Mouse (Mus musculus): Measurements from ENCODE around the gene Hoxb5. TPM values are rescaled to one million over a fixed set of nuclear protein-coding genes. Genes with fewer than 3 reads are reported as not detected.

The Hoxb5 gene
- total RNA-seq (2014; fragmentation: Nextera tagmentation) (not detected in 2 replicates), total RNA-seq (2017) (0.22 TPM in 1 of 2 replicates, not detected in the other), polyA plus RNA-seq (2012) (0.04 and 0.09 TPM in 2 replicates)

DNA sequence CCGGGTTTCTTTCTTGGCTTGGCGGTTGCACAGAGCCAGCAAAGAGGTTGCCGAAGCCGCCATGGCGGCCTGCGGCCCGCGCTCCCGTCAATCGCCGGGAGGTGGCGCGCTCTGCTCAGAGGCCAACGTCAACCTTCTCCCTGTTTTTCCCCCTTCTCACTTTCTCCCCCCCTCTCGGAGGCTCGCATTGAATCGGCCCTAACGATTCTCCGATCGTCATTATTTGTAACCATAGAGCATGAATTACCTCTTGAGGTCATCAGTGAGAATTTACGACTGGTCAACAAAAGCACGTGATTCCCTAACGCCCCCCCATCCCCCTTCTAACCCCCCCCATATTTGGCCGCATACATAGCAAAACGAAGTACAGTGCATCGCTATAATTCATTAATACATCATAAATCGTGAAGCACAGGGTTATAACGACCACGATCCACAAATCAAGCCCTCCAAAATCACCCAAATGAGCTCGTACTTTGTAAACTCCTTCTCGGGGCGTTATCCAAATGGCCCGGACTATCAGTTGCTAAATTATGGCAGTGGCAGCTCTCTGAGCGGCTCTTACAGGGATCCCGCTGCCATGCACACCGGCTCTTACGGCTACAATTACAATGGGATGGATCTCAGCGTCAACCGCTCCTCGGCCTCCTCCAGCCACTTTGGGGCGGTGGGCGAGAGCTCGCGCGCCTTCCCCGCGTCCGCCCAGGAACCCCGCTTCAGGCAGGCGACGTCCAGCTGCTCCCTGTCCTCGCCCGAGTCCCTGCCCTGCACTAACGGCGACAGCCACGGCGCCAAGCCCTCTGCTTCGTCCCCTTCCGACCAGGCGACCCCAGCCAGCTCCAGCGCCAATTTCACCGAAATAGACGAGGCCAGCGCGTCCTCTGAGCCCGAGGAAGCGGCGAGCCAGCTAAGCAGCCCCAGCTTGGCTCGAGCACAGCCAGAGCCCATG is at the start of gene Hoxb5:
Hoxb5 (plus strand) TSS at position 186 of the 949 bp plus-strand sequence.
- H3K27me3 ChIP-seq (ENCODE audit: insufficient read depth, low read length), result peaks cover 69% of the 10 kb centered on the region
- no peak for DNase-seq (ENCODE audit: low spot score)

DNA sequence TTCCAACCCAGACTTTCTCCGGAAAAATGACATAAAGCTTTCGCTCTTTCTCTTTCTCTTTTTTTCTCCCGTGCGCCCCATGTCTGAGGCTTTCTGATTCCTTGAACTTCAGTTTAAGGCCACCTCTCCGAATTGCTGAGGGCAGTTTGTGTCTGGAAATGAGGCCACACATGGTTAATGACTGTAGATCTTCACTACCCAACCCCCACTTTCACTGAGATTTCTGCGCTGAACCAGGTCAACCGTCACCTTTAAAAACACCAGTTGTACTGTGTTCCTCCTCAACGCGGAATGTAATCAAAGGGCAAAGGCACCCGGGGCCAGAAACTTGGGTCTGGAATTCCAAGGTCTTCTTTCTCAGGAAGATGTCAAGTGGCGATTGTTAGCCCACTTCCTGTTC is 48.9 kb upstream of the Hoxb5 start:
- no peak overlapping the region for H3K4me3 ChIP-seq (ENCODE audit: low read depth, low read length)
- peaks cover 32% of the 10 kb centered on the region for H3K27me3 ChIP-seq (ENCODE audit: insufficient read depth, low read length)
- no peak for ATAC-seq (ENCODE audit: extremely low read depth, insufficient number of reproducible peaks, low FRiP score, poor library complexity, severe bottlenecking)

More for the DNA sequence above, at the start of gene Hoxb5:
- H3K9me3 ChIP-seq (replicated peaks), result peaks cover 5% of the 10 kb centered on the region; the same call in 1 of the 2 replicates
- ATAC-seq (ENCODE audit: extremely low read depth, insufficient number of reproducible peaks, low FRiP score, poor library complexity, severe bottlenecking), result no peak
- TF ChIP-seq CTCF (IDR thresholded peaks at IDR 0.05; ENCODE audit: low read depth, low read length) (no peak), GATA2 (IDR thresholded peaks at IDR 0.05; ENCODE audit: borderline replicate concordance, low read depth, low read length) (no peak), GATA1 (IDR thresholded peaks at IDR 0.05; ENCODE audit: borderline replicate concordance, low read length) (no peak), POLR2AphosphoS5 (IDR thresholded peaks at IDR 0.05; ENCODE audit: insufficient replicate concordance, low read depth, low read length) (no peak), TAL1 (conservative IDR thresholded peaks at IDR 0.05; ENCODE audit: low read depth, low read length) (no peak)
- no peaks in the 10 kb centered on the region for H3K36me3 ChIP-seq (replicated peaks)
- no peaks in the 10 kb centered on the region for H3K4me1 ChIP-seq (ENCODE audit: insufficient read depth, low read depth, low read length)
- no peak within 1 kb of the TSS for H3K4me3 ChIP-seq (ENCODE audit: low read depth, low read length)

GRCm38 (mm10) chr11:96255111-96255995 is 47.8 kb upstream of the Hoxb5 start:
- H3K27me3 ChIP-seq (ENCODE audit: insufficient read depth, low read length), result peaks cover 30% of the 10 kb centered on the region
- no peaks in the 10 kb centered on the region for H3K4me1 ChIP-seq (ENCODE audit: insufficient read depth, low read depth, low read length)
- TF ChIP-seq POLR2AphosphoS5 (IDR thresholded peaks at IDR 0.05; ENCODE audit: insufficient replicate concordance, low read depth, low read length) (no peak), CTCF (IDR thresholded peaks at IDR 0.05; ENCODE audit: low read depth, low read length) (no peak), GATA2 (IDR thresholded peaks at IDR 0.05; ENCODE audit: borderline replicate concordance, low read depth, low read length) (no peak), GATA1 (IDR thresholded peaks at IDR 0.05; ENCODE audit: borderline replicate concordance, low read length) (no peak), TAL1 (conservative IDR thresholded peaks at IDR 0.05; ENCODE audit: low read depth, low read length) (no peak)
- H3K4me3 ChIP-seq (ENCODE audit: low read depth, low read length), result no peak overlapping the region
- no peaks in the 10 kb centered on the region for H3K9me3 ChIP-seq (replicated peaks)
- no peak for ATAC-seq (ENCODE audit: extremely low read depth, insufficient number of reproducible peaks, low FRiP score, poor library complexity, severe bottlenecking)
- DNase-seq (ENCODE audit: low spot score), result no peak
- no peaks in the 10 kb centered on the region for H3K36me3 ChIP-seq (replicated peaks)

More for the DNA sequence above, 48.9 kb upstream of the Hoxb5 start:
- H3K36me3 ChIP-seq (replicated peaks), result no peaks in the 10 kb centered on the region
- no peaks in the 10 kb centered on the region for H3K9me3 ChIP-seq (replicated peaks)
- DNase-seq (ENCODE audit: low spot score), result no peak
- no peak for TF ChIP-seq GATA2 (IDR thresholded peaks at IDR 0.05; ENCODE audit: borderline replicate concordance, low read depth, low read length)
- no peak for TF ChIP-seq CTCF (IDR thresholded peaks at IDR 0.05; ENCODE audit: low read depth, low read length)
- no peak for TF ChIP-seq POLR2AphosphoS5 (IDR thresholded peaks at IDR 0.05; ENCODE audit: insufficient replicate concordance, low read depth, low read length)
- TF ChIP-seq GATA1 (IDR thresholded peaks at IDR 0.05; ENCODE audit: borderline replicate concordance, low read length), result no peak
- TF ChIP-seq TAL1 (conservative IDR thresholded peaks at IDR 0.05; ENCODE audit: low read depth, low read length), result no peak
- no peaks in the 10 kb centered on the region for H3K4me1 ChIP-seq (ENCODE audit: insufficient read depth, low read depth, low read length)

DNA sequence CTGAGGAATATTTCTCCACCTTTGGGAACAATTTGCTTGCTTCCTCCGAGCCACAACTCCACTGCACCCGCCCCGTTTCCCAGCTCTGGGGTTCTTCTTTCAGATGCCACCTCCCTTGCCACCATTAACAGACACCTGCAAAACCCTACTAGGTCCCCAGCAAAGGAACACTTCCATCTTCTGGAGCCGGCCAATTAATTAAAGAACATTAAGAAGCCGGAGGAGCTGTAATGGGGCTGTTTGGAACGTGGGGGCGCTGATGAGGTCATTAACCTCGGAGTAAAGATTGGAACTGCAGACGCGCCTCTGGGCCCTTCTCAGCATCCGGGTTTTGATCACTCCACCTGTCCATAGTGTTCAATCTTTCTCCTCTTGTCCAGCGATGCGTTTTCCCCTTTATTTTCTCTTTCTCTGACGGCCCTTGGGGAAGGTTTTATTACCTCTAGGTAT is 47.1 kb upstream of the Hoxb5 start:
- ATAC-seq (ENCODE audit: extremely low read depth, insufficient number of reproducible peaks, low FRiP score, poor library complexity, severe bottlenecking) (no peak), DNase-seq (ENCODE audit: low spot score) (no peak)
- TF ChIP-seq CTCF (IDR thresholded peaks at IDR 0.05; ENCODE audit: low read depth, low read length) (no peak), TAL1 (conservative IDR thresholded peaks at IDR 0.05; ENCODE audit: low read depth, low read length) (no peak), GATA2 (IDR thresholded peaks at IDR 0.05; ENCODE audit: borderline replicate concordance, low read depth, low read length) (no peak)
- peaks cover 28% of the 10 kb centered on the region for H3K27me3 ChIP-seq (ENCODE audit: insufficient read depth, low read length)
- H3K36me3 ChIP-seq (replicated peaks), result no peaks in the 10 kb centered on the region
- no peak overlapping the region for H3K4me3 ChIP-seq (ENCODE audit: low read depth, low read length)
- H3K9me3 ChIP-seq (replicated peaks), result no peaks in the 10 kb centered on the region
- no peaks in the 10 kb centered on the region for H3K4me1 ChIP-seq (ENCODE audit: insufficient read depth, low read depth, low read length)

DNA sequence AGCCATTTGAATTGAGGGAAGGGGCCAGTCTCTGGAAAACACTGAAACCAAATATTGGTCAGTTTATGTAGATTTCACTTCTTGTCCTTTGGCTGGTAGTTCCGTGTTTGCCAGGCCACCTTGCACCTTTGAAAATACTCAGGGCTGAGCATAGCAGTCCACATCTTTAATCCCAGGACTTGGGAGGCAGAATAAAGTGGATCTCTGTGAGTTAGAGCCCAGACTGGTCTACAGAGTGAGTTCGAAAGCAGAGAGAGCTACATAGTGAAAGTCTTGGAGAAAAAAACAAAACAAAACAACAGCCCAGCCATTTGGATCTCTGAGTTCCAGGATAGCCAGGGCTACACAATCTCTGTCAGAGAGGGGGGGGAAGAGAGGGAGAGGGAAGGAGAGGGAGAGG is 46.0 kb upstream of the Hoxb5 start:
- Histone ChIP-seq H3K9me3 (replicated peaks) (no peaks in the 10 kb centered on the region), H3K36me3 (replicated peaks) (no peaks in the 10 kb centered on the region), H3K4me3 (ENCODE audit: low read depth, low read length) (no peak overlapping the region), H3K27me3 (ENCODE audit: insufficient read depth, low read length) (peaks cover 24% of the 10 kb centered on the region), H3K4me1 (ENCODE audit: insufficient read depth, low read depth, low read length) (no peaks in the 10 kb centered on the region)
- TF ChIP-seq POLR2AphosphoS5 (IDR thresholded peaks at IDR 0.05; ENCODE audit: insufficient replicate concordance, low read depth, low read length) (no peak), GATA1 (IDR thresholded peaks at IDR 0.05; ENCODE audit: borderline replicate concordance, low read length) (no peak), CTCF (IDR thresholded peaks at IDR 0.05; ENCODE audit: low read depth, low read length) (no peak), GATA2 (IDR thresholded peaks at IDR 0.05; ENCODE audit: borderline replicate concordance, low read depth, low read length) (no peak), TAL1 (conservative IDR thresholded peaks at IDR 0.05; ENCODE audit: low read depth, low read length) (no peak)
- DNase-seq (ENCODE audit: low spot score) (no peak), ATAC-seq (ENCODE audit: extremely low read depth, insufficient number of reproducible peaks, low FRiP score, poor library complexity, severe bottlenecking) (no peak)
